Mouse (Mus musculus): ENCODE results near the gene Herc4. TPM values are rescaled to one million over a fixed set of nuclear protein-coding genes. Genes with fewer than 3 reads are reported as not detected.
A peak's percentile ranks its signal among the peaks of the same experiment; 100 is the strongest.

The Herc4 gene
- polyA plus RNA-seq, 1 experiment from 2014 or later, result 34.7 TPM

DNA sequence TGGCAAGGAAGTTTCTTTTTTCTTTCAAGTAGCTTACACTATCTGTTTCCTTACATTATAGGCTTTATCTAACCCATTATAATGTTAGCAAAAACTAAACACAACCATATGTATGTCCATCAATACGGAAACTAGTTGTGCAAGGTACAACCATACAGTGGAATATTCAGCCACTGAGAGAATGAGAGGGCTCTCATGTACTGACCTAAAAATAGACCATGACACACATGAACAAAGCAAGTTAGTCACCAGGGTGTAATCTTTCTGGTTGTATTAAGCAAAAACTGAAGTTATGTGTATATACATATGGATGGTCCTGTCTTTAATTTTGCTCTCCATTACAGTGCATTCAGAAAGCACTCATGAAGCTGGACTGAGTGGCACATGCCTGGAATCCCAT is 83.5 kb downstream of the Herc4 start:
- Histone ChIP-seq H3K27ac (replicated peaks; ENCODE audit: low read depth, low read length) (no peak overlapping the region), H3K27me3 (ENCODE audit: control insufficient read depth, insufficient read depth, low read length) (no peaks in the 10 kb centered on the region), H3K36me3 (ENCODE audit: control insufficient read depth, insufficient read depth, low read length) (peaks cover 70% of the 10 kb centered on the region), H3K4me3 (replicated peaks; ENCODE audit: low read depth, low read length) (no peak overlapping the region), H3K4me2 (ENCODE audit: low read length) (no peak overlapping the region), H3K9me3 (ENCODE audit: control insufficient read depth, low read length) (no peaks in the 10 kb centered on the region), H3K4me1 (ENCODE audit: control insufficient read depth, insufficient read depth, low read length) (no peaks in the 10 kb centered on the region), H3K9ac (replicated peaks; ENCODE audit: low read length) (no peak overlapping the region)
- ATAC-seq (ENCODE audit: low FRiP score, low TSS enrichment) (no peak), DNase-seq (no peak)
- 98% methylated on average over 1 of the region's 1 CpGs for WGBS

DNA sequence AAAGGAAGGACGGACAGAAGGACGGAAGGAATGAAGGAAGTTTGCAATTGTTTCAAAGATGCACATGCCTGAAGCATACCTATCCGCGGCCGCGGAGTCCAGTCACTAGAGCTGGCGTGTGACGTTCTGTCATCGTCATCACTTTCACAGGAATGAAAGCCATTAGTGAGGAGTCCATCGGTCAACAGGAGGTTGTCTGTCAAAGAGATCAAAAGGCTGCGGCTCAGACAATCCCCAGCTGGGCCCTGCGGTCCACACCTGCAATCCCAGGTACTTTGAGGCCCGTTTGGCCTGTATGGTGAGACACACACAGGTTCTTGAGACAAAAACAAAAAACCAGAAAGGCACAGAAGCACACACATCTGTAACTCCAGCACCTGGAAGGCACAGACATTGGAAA is 93.3 kb downstream of the Herc4 start:
- Histone ChIP-seq H3K4me2 (ENCODE audit: low read length) (peak overlapping the region; percentile 79), H3K27me3 (ENCODE audit: control insufficient read depth, insufficient read depth, low read length) (0 out of 2 replicates have a peak, but pooled peaks cover 3% of the 10 kb centered on the region), H3K27ac (replicated peaks; ENCODE audit: low read depth, low read length) (no peak overlapping the region), H3K4me1 (ENCODE audit: control insufficient read depth, insufficient read depth, low read length) (peaks cover 22% of the 10 kb centered on the region), H3K9me3 (ENCODE audit: control insufficient read depth, low read length) (no peaks in the 10 kb centered on the region), H3K9ac (replicated peaks; ENCODE audit: low read length) (peak overlapping the region; percentile 40), H3K36me3 (ENCODE audit: control insufficient read depth, insufficient read depth, low read length) (peaks cover 23% of the 10 kb centered on the region), H3K4me3 (replicated peaks; ENCODE audit: low read depth, low read length) (peak overlapping the region; percentile 78)
- ATAC-seq (ENCODE audit: low FRiP score, low TSS enrichment), result no peak
- no peak for DNase-seq
- 57% methylated on average over 13 of the region's 13 CpGs for WGBS

DNA sequence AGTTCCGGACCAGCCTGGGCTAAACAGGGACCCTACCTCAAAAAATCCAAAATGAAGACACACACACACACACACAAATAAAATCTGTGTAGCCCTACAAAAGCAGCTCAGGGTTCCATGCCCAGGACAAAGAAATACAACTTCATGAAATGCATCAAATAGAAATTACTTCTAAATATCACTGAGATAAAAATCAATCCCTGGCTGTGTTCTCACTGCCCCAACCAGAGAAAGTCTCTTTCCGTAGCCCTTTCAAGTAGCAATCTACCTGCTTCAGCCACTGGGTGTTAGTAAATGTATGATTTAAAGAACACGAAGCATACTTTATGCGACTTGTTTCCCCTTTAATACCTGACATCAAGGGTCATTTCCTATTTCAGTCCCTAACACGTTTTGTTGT is 93.7 kb downstream of the Herc4 start:
- WGBS, result 33% methylated on average over 5 of the region's 5 CpGs
- H3K4me1 ChIP-seq (ENCODE audit: control insufficient read depth, insufficient read depth, low read length), result peaks cover 22% of the 10 kb centered on the region
- DNase-seq (no peak), ATAC-seq (ENCODE audit: low FRiP score, low TSS enrichment) (no peak)
- no peak overlapping the region for H3K27ac ChIP-seq (replicated peaks; ENCODE audit: low read depth, low read length)
- H3K27me3 ChIP-seq (ENCODE audit: control insufficient read depth, insufficient read depth, low read length), result 0 out of 2 replicates have a peak, but pooled peaks cover 3% of the 10 kb centered on the region
- peak overlapping the region; percentile 79 for H3K4me2 ChIP-seq (ENCODE audit: low read length)
- H3K9ac ChIP-seq (replicated peaks; ENCODE audit: low read length), result peak overlapping the region; percentile 40
- peaks cover 23% of the 10 kb centered on the region for H3K36me3 ChIP-seq (ENCODE audit: control insufficient read depth, insufficient read depth, low read length)
- H3K4me3 ChIP-seq (replicated peaks; ENCODE audit: low read depth, low read length), result peak overlapping the region; percentile 78
- no peaks in the 10 kb centered on the region for H3K9me3 ChIP-seq (ENCODE audit: control insufficient read depth, low read length)

DNA sequence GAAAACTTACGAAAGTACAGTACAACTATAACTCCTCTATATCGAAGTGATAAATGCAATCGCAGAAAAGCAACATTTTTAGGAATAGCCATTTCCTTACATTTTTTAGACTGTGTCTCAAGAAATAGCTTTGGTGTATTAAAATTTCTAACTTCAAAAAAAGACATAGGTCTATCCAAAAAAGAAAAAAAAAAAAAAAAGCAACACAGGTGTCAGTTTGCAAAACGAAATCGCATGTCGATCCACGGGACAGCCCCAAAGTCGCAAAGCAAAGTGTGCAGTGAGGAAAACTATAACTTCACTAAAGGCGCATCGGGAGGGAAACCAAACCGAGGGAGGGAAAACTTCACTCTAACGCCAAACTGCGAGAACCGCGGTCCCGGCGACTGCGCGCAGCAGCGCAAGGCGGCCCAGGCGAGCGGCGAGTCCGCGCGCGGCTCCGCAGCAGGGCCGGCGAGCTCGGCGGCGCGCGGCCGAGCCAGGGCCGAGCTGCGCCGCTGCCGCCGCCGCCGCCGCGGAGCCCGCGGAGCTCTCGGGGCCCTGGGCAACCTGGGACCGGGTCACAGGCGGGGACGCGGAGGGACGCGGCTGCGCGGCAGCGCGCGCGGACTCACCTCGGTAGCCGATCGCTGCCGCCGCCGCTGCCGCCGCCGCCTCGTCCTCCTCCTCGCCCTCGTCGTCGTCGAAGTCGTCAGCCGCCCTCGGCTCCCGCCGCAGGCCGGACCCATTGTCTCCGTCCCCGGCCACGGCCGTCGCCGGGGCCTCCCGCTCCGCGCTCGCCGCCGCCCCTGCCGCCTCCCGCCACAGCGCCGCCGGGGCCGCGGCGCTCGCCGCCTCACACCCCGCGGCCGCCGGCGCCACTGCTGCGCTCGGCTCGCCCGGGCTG is 94.6 kb downstream of the Herc4 start:
- Histone ChIP-seq H3K4me1 (ENCODE audit: control insufficient read depth, insufficient read depth, low read length) (peaks cover 22% of the 10 kb centered on the region), H3K27ac (replicated peaks; ENCODE audit: low read depth, low read length) (peak overlapping the region; percentile 95), H3K27me3 (ENCODE audit: control insufficient read depth, insufficient read depth, low read length) (0 out of 2 replicates have a peak, but pooled peaks cover 3% of the 10 kb centered on the region), H3K9ac (replicated peaks; ENCODE audit: low read length) (peak overlapping the region; percentile 95), H3K9me3 (ENCODE audit: control insufficient read depth, low read length) (no peaks in the 10 kb centered on the region), H3K4me3 (replicated peaks; ENCODE audit: low read depth, low read length) (peak overlapping the region; percentile 78), H3K36me3 (ENCODE audit: control insufficient read depth, insufficient read depth, low read length) (peaks cover 16% of the 10 kb centered on the region), H3K4me2 (ENCODE audit: low read length) (peak overlapping the region; percentile 79)
- WGBS, result under 1% methylated on average over 105 of the region's 113 CpGs
- ATAC-seq (ENCODE audit: low FRiP score, low TSS enrichment), result peak; percentile 86
- peak; percentile 82 for DNase-seq

DNA sequence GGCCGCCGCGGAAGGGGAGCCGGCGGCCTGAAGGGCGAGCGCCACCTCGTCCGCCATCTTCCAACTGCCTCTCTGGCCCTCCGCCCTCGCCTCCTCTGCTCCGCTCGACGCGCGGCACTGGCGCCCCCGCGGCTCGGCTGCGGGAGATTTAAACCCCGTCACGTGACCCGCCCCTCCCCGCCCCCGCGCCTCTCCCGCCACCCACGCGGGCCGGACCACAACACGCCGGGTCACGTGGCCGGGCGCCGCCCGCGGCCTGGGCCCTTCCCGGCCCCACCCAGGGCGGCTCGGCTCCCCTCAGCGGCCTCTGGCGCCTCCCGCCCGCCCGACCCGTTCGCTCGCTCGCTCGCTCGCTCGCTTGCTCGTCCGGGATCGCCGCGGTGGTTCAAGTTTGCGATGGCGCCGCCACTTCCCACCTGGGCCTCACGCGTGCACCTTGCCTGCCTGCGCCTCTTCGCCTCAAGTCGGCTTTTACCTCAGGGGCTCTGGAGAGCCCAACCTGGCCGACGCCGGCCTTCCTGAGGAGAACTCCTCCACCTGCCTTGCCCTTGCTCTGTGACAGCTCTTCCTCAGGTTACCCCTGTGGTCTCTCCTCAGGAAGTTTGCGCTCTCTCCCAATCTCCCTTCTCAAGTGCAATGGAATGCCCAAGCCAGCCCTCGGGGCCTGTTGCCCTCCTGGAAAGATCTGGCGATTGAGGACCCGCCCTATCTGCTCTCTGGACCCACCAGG is 95.5 kb downstream of the Herc4 start:
- Histone ChIP-seq H3K4me1 (ENCODE audit: control insufficient read depth, insufficient read depth, low read length) (peaks cover 22% of the 10 kb centered on the region), H3K4me3 (replicated peaks; ENCODE audit: low read depth, low read length) (peak overlapping the region; percentile 78), H3K9ac (replicated peaks; ENCODE audit: low read length) (peak overlapping the region; percentile 95), H3K9me3 (ENCODE audit: control insufficient read depth, low read length) (no peaks in the 10 kb centered on the region), H3K27me3 (ENCODE audit: control insufficient read depth, insufficient read depth, low read length) (0 out of 2 replicates have a peak, but pooled peaks cover 3% of the 10 kb centered on the region), H3K27ac (replicated peaks; ENCODE audit: low read depth, low read length) (peak overlapping the region; percentile 95), H3K36me3 (ENCODE audit: control insufficient read depth, insufficient read depth, low read length) (peaks cover 8% of the 10 kb centered on the region; the same call in 1 of the 2 replicates), H3K4me2 (ENCODE audit: low read length) (peak overlapping the region; percentile 79)
- ATAC-seq (ENCODE audit: low FRiP score, low TSS enrichment) (peak; percentile 95), DNase-seq (peak; percentile 95)
- under 1% methylated on average over 57 of the region's 74 CpGs for WGBS

DNA sequence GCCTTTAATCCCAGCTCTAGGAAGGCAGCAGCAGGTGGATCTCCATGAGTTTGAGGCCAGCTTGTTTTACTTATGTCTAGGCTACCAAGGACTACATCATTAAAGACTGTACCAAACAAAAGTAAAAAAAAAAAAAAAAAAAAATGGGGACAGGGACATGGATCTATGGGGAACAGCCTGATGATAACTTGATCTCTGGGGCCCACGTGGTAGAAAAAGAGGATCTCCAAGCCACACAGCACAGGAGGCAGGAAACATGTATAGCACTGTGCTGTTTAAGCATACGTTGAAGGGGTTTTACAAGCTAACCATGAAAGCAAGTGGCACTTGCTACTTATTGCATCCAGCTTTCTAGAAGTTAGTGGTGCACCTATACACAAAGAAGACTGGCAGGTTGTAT is 97.7 kb downstream of the Herc4 start:
- Histone ChIP-seq H3K9me3 (ENCODE audit: control insufficient read depth, low read length) (no peaks in the 10 kb centered on the region), H3K9ac (replicated peaks; ENCODE audit: low read length) (no peak overlapping the region), H3K36me3 (ENCODE audit: control insufficient read depth, insufficient read depth, low read length) (no peaks in the 10 kb centered on the region), H3K27me3 (ENCODE audit: control insufficient read depth, insufficient read depth, low read length) (0 out of 2 replicates have a peak, but pooled peaks cover 3% of the 10 kb centered on the region), H3K27ac (replicated peaks; ENCODE audit: low read depth, low read length) (no peak overlapping the region), H3K4me1 (ENCODE audit: control insufficient read depth, insufficient read depth, low read length) (peaks cover 19% of the 10 kb centered on the region), H3K4me3 (replicated peaks; ENCODE audit: low read depth, low read length) (no peak overlapping the region), H3K4me2 (ENCODE audit: low read length) (no peak overlapping the region)
- no peak for ATAC-seq (ENCODE audit: low FRiP score, low TSS enrichment)
- no peak for DNase-seq
- WGBS, result 86% methylated on average over 2 of the region's 2 CpGs

DNA sequence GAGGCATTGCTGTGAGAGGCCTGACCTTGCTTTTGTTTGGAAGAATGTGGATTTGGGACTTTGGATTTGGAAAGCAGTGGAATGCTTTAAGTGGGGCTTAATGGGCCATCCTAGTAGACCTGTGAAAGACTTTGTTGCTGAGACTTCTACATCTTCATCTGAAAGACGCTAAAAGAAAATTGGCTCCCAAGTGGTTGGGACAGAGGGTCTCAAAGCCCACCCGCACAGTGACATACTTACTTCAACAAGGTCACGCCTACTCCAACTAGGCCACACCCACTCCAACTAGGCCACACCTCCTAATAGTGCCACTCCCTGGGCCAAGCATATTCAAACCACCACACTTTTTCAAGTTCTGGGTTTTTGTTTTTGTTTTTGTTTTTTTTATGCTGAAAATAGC is 101.1 kb downstream of the Herc4 start:
- WGBS, result 92% methylated on average over 3 of the region's 3 CpGs
- H3K4me2 ChIP-seq (ENCODE audit: low read length), result no peak overlapping the region
- no peak for ATAC-seq (ENCODE audit: low FRiP score, low TSS enrichment)

DNA sequence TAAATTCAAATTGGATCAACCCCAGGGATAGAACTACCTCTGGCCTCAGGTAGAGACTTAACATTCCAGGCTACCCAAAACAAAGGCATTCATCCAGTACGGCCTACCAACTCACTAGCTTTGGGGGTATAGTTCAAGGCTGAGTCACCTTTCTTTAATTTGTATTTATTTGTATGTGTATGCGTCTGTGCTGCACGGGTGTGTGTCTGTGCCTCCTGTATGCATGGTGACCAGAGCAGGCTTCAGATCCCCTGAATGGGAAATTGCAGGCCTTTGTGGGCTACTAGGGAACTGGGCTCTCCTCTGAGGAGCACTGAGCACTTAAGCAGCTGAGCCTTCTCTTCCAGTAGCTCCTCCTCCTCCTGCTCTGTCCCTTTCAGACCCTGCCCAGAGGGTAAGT is 104.7 kb downstream of the Herc4 start:
- no peak overlapping the region for H3K4me2 ChIP-seq (ENCODE audit: low read length)
- ATAC-seq (ENCODE audit: low FRiP score, low TSS enrichment), result no peak
- no peak overlapping the region for H3K4me3 ChIP-seq (replicated peaks; ENCODE audit: low read depth, low read length)
- no peaks in the 10 kb centered on the region for H3K9me3 ChIP-seq (ENCODE audit: control insufficient read depth, low read length)
- no peaks in the 10 kb centered on the region for H3K36me3 ChIP-seq (ENCODE audit: control insufficient read depth, insufficient read depth, low read length)
- no peak overlapping the region for H3K9ac ChIP-seq (replicated peaks; ENCODE audit: low read length)
- WGBS, result 57% methylated on average over 3 of the region's 3 CpGs
- H3K27me3 ChIP-seq (ENCODE audit: control insufficient read depth, insufficient read depth, low read length), result no peaks in the 10 kb centered on the region
- peak; percentile 1 for DNase-seq
- no peak overlapping the region for H3K27ac ChIP-seq (replicated peaks; ENCODE audit: low read depth, low read length)
- H3K4me1 ChIP-seq (ENCODE audit: control insufficient read depth, insufficient read depth, low read length), result no peaks in the 10 kb centered on the region

More for the DNA sequence above, 101.1 kb downstream of the Herc4 start:
- Histone ChIP-seq H3K27me3 (ENCODE audit: control insufficient read depth, insufficient read depth, low read length) (0 out of 2 replicates have a peak, but pooled peaks cover 3% of the 10 kb centered on the region), H3K9me3 (ENCODE audit: control insufficient read depth, low read length) (no peaks in the 10 kb centered on the region), H3K4me3 (replicated peaks; ENCODE audit: low read depth, low read length) (no peak overlapping the region), H3K27ac (replicated peaks; ENCODE audit: low read depth, low read length) (no peak overlapping the region), H3K4me1 (ENCODE audit: control insufficient read depth, insufficient read depth, low read length) (no peaks in the 10 kb centered on the region), H3K9ac (replicated peaks; ENCODE audit: low read length) (no peak overlapping the region), H3K36me3 (ENCODE audit: control insufficient read depth, insufficient read depth, low read length) (no peaks in the 10 kb centered on the region)
- DNase-seq, result no peak

All from midbrain, embryonic 14.5 days (tissue).